Mouse (Mus musculus): ENCODE measurements around the gene Ncapd2. TPM values are rescaled to one million over a fixed set of nuclear protein-coding genes. Genes with fewer than 3 reads are reported as not detected.
A peak's percentile ranks its signal among the peaks of the same experiment; 100 is the strongest.

Gene Ncapd2
- polyA plus RNA-seq, 1 experiment from 2014 or later, result 5.9 TPM

- Histone ChIP-seq H3K9me3 (ENCODE audit: low read length) (no peaks in the 10 kb centered on the region), H3K36me3 (ENCODE audit: insufficient read depth, low read length) (no peaks in the 10 kb centered on the region), H3K4me2 (replicated peaks; ENCODE audit: low read depth, low read length) (peak overlapping the region; percentile 74), H3K27me3 (replicated peaks; ENCODE audit: insufficient read depth, low read length) (no peaks in the 10 kb centered on the region), H3K27ac (ENCODE audit: low read length) (peak overlapping the region; percentile 98), H3K4me3 (ENCODE audit: low read depth, low read length) (peak overlapping the region; percentile 84), H3K9ac (replicated peaks; ENCODE audit: low read depth) (peak overlapping the region; percentile 64), H3K4me1 (ENCODE audit: insufficient read depth, low read depth, low read length) (peaks cover 6% of the 10 kb centered on the region; the same call in 1 of the 2 replicates)
- under 1% methylated on average over 34 of the region's 34 CpGs for WGBS
- TF ChIP-seq EP300 (IDR thresholded peaks at IDR 0.05), result no peak
- TF ChIP-seq CTCF (IDR thresholded peaks at IDR 0.05), result no peak
- peak; percentile 97 for DNase-seq (ENCODE audit: low spot score)
- peak; percentile 95 for ATAC-seq
Measured at GRCm38 (mm10) chr6:125192016-125192714, 664 bp upstream of the Ncapd2 start.

GRCm38 (mm10) chr6:125190816-125191215, 685 bp downstream of the Ncapd2 start:
- no peak for ATAC-seq
- Histone ChIP-seq H3K4me1 (ENCODE audit: insufficient read depth, low read depth, low read length) (peaks cover 6% of the 10 kb centered on the region; the same call in 1 of the 2 replicates), H3K9ac (replicated peaks; ENCODE audit: low read depth) (no peak overlapping the region), H3K27me3 (replicated peaks; ENCODE audit: insufficient read depth, low read length) (no peaks in the 10 kb centered on the region), H3K9me3 (ENCODE audit: low read length) (no peaks in the 10 kb centered on the region), H3K4me2 (replicated peaks; ENCODE audit: low read depth, low read length) (peak overlapping the region; percentile 74), H3K27ac (ENCODE audit: low read length) (no peak overlapping the region), H3K4me3 (ENCODE audit: low read depth, low read length) (peak overlapping the region; percentile 84; the same call in 1 of the 2 replicates), H3K36me3 (ENCODE audit: insufficient read depth, low read length) (no peaks in the 10 kb centered on the region)
- no peak for TF ChIP-seq EP300 (IDR thresholded peaks at IDR 0.05)
- no peak for TF ChIP-seq CTCF (IDR thresholded peaks at IDR 0.05)
- no peak for DNase-seq (ENCODE audit: low spot score)

GRCm38 (mm10) chr6:125186203-125186602, 5.3 kb downstream of the Ncapd2 start:
- ATAC-seq (no peak), DNase-seq (ENCODE audit: low spot score) (no peak)
- WGBS, result 94% methylated on average over 10 of the region's 10 CpGs
- no peaks in the 10 kb centered on the region for H3K36me3 ChIP-seq (ENCODE audit: insufficient read depth, low read length)
- H3K27ac ChIP-seq (ENCODE audit: low read length), result no peak overlapping the region
- H3K4me3 ChIP-seq (ENCODE audit: low read depth, low read length), result no peak overlapping the region
- H3K4me1 ChIP-seq (ENCODE audit: insufficient read depth, low read depth, low read length), result no peaks in the 10 kb centered on the region
- H3K9me3 ChIP-seq (ENCODE audit: low read length), result no peaks in the 10 kb centered on the region
- H3K4me2 ChIP-seq (replicated peaks; ENCODE audit: low read depth, low read length), result no peak overlapping the region
- TF ChIP-seq EP300 (IDR thresholded peaks at IDR 0.05) (no peak), CTCF (IDR thresholded peaks at IDR 0.05) (no peak)
- no peaks in the 10 kb centered on the region for H3K27me3 ChIP-seq (replicated peaks; ENCODE audit: insufficient read depth, low read length)
- no peak overlapping the region for H3K9ac ChIP-seq (replicated peaks; ENCODE audit: low read depth)

GRCm38 (mm10) chr6:125182133-125182532, 9.4 kb downstream of the Ncapd2 start:
- H3K4me1 ChIP-seq (ENCODE audit: insufficient read depth, low read depth, low read length), result no peaks in the 10 kb centered on the region
- DNase-seq (ENCODE audit: low spot score) (peak; percentile 9), ATAC-seq (no peak)
- no peak overlapping the region for H3K4me3 ChIP-seq (ENCODE audit: low read depth, low read length)
- TF ChIP-seq CTCF (IDR thresholded peaks at IDR 0.05) (no peak), EP300 (IDR thresholded peaks at IDR 0.05) (no peak)
- no peak overlapping the region for H3K4me2 ChIP-seq (replicated peaks; ENCODE audit: low read depth, low read length)
- no peak overlapping the region for H3K9ac ChIP-seq (replicated peaks; ENCODE audit: low read depth)
- H3K36me3 ChIP-seq (ENCODE audit: insufficient read depth, low read length), result no peaks in the 10 kb centered on the region; the same call in 1 of the 2 replicates
- H3K27ac ChIP-seq (ENCODE audit: low read length), result no peak overlapping the region
- H3K9me3 ChIP-seq (ENCODE audit: low read length), result no peaks in the 10 kb centered on the region
- WGBS, result 63% methylated on average over 5 of the region's 5 CpGs
- H3K27me3 ChIP-seq (replicated peaks; ENCODE audit: insufficient read depth, low read length), result no peaks in the 10 kb centered on the region

- 92% methylated on average over 7 of the region's 7 CpGs for WGBS
- H3K27me3 ChIP-seq (replicated peaks; ENCODE audit: insufficient read depth, low read length), result no peaks in the 10 kb centered on the region
- H3K4me2 ChIP-seq (replicated peaks; ENCODE audit: low read depth, low read length), result no peak overlapping the region
- no peak for DNase-seq (ENCODE audit: low spot score)
- H3K27ac ChIP-seq (ENCODE audit: low read length), result no peak overlapping the region
- peaks cover 7% of the 10 kb centered on the region; the same call in 1 of the 2 replicates for H3K36me3 ChIP-seq (ENCODE audit: insufficient read depth, low read length)
- no peaks in the 10 kb centered on the region for H3K4me1 ChIP-seq (ENCODE audit: insufficient read depth, low read depth, low read length)
- no peaks in the 10 kb centered on the region for H3K9me3 ChIP-seq (ENCODE audit: low read length)
- ATAC-seq, result no peak
- TF ChIP-seq EP300 (IDR thresholded peaks at IDR 0.05) (no peak), CTCF (IDR thresholded peaks at IDR 0.05) (no peak)
- H3K4me3 ChIP-seq (ENCODE audit: low read depth, low read length), result no peak overlapping the region
- H3K9ac ChIP-seq (replicated peaks; ENCODE audit: low read depth), result no peak overlapping the region
Measured at GRCm38 (mm10) chr6:125179601-125180000, 11.9 kb downstream of the Ncapd2 start.

- 88% methylated on average over 5 of the region's 5 CpGs for WGBS
- Histone ChIP-seq H3K27me3 (replicated peaks; ENCODE audit: insufficient read depth, low read length) (no peaks in the 10 kb centered on the region), H3K9ac (replicated peaks; ENCODE audit: low read depth) (no peak overlapping the region), H3K9me3 (ENCODE audit: low read length) (no peaks in the 10 kb centered on the region), H3K36me3 (ENCODE audit: insufficient read depth, low read length) (peaks cover 7% of the 10 kb centered on the region; the same call in 1 of the 2 replicates), H3K4me3 (ENCODE audit: low read depth, low read length) (no peak overlapping the region), H3K27ac (ENCODE audit: low read length) (no peak overlapping the region), H3K4me1 (ENCODE audit: insufficient read depth, low read depth, low read length) (no peaks in the 10 kb centered on the region), H3K4me2 (replicated peaks; ENCODE audit: low read depth, low read length) (no peak overlapping the region)
- TF ChIP-seq EP300 (IDR thresholded peaks at IDR 0.05), result no peak
- no peak for TF ChIP-seq CTCF (IDR thresholded peaks at IDR 0.05)
- no peak for DNase-seq (ENCODE audit: low spot score)
- no peak for ATAC-seq
Measured at GRCm38 (mm10) chr6:125175469-125175868, 16.0 kb downstream of the Ncapd2 start.
